Mouse (Mus musculus) neural tube, embryonic 10.5 days (tissue): ENCODE measurements around the gene Snx9.
A peak's percentile ranks its signal among the peaks of the same experiment; 100 is the strongest.

Experiments used
- DNase-seq: peaks from one replicate; pipeline ENCODE4 v3.0.0-alpha.2; 2017; ENCODE audit warnings: low spot score; ENCODE audit errors: extremely low spot score

Gene Snx9

GRCm38 (mm10) chr17:5806823-5807222, 34.3 kb upstream of the Snx9 start:
- DNase-seq = no peak

GRCm38 (mm10) chr17:5807847-5808386, 33.2 kb upstream of the Snx9 start:
- no peak for DNase-seq

GRCm38 (mm10) chr17:5813863-5814640, 27.1 kb upstream of the Snx9 start:
- no peak for DNase-seq

- DNase-seq = no peak
Measured at GRCm38 (mm10) chr17:5814641-5814920, 26.5 kb upstream of the Snx9 start.

GRCm38 (mm10) chr17:5817871-5818270, 23.3 kb upstream of the Snx9 start:
- DNase-seq = no peak

GRCm38 (mm10) chr17:5819105-5819504, 22.0 kb upstream of the Snx9 start:
- no peak for DNase-seq

- DNase-seq = no peak
Measured at GRCm38 (mm10) chr17:5819799-5820201, 21.3 kb upstream of the Snx9 start.

GRCm38 (mm10) chr17:5822541-5822940, 18.6 kb upstream of the Snx9 start:
- no peak for DNase-seq

- no peak for DNase-seq
Measured at GRCm38 (mm10) chr17:5823032-5823431, 18.1 kb upstream of the Snx9 start.

- peak; percentile 58 for DNase-seq
Measured at GRCm38 (mm10) chr17:5827836-5828582, 13.1 kb upstream of the Snx9 start.

- DNase-seq = no peak
Measured at GRCm38 (mm10) chr17:5828583-5828836, 12.6 kb upstream of the Snx9 start.

- DNase-seq = no peak
Measured at GRCm38 (mm10) chr17:5828944-5829343, 12.2 kb upstream of the Snx9 start.

GRCm38 (mm10) chr17:5829930-5830329, 11.2 kb upstream of the Snx9 start:
- DNase-seq = no peak

GRCm38 (mm10) chr17:5830382-5830781, 10.7 kb upstream of the Snx9 start:
- DNase-seq = no peak

- no peak for DNase-seq
Measured at GRCm38 (mm10) chr17:5830832-5831231, 10.3 kb upstream of the Snx9 start.

- DNase-seq = no peak
Measured at GRCm38 (mm10) chr17:5831257-5831806, 9.8 kb upstream of the Snx9 start.

GRCm38 (mm10) chr17:5834166-5834565, 7.0 kb upstream of the Snx9 start:
- no peak for DNase-seq

GRCm38 (mm10) chr17:5834798-5835328, 6.3 kb upstream of the Snx9 start:
- DNase-seq = no peak

- no peak for DNase-seq
Measured at GRCm38 (mm10) chr17:5839549-5840240, 1.4 kb upstream of the Snx9 start.

- peak; percentile 79 for DNase-seq
Measured at GRCm38 (mm10) chr17:5840550-5841127, 490 bp upstream of the Snx9 start.

- no peak for DNase-seq
Measured at GRCm38 (mm10) chr17:5841943-5842273, 779 bp downstream of the Snx9 start.
